Mouse (Mus musculus): ENCODE measurements around the gene Efna3. TPM values are rescaled to one million over a fixed set of nuclear protein-coding genes. Genes with fewer than 3 reads are reported as not detected.

Efna3 gene
- polyA plus RNA-seq, 1 experiment from 2014 or later: 13.2 TPM

DNA sequence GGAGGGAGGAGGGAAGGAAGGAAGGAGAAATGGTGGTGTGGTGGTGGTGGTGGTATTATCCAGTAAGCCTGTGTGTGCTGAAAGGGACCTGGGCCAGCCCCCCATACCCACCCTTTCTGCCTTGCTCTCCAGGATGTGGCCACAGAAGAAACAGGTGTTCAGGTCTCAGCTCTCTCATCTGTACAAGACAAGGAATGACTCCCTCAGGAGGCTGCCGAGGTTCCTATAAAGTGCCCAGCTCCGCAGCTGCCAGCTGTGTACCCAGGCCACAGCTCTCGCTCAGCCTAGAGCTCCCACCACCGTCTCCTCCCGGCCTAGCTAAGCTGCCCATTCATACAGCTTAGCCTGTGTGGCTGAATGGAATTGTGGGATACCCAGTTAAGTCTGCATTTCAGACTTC is 30.5 kb downstream of the Efna3 start:
- 67% methylated on average over 5 of the region's 5 CpGs for WGBS
- Histone ChIP-seq H3K4me1 (replicated peaks; ENCODE audit: control insufficient read depth, insufficient read depth, low read length) (0 out of 2 replicates have a peak, but pooled peaks cover 5% of the 10 kb centered on the region), H3K36me3 (ENCODE audit: control insufficient read depth, insufficient read depth, low read length) (no peaks in the 10 kb centered on the region), H3K27me3 (replicated peaks; ENCODE audit: control insufficient read depth, insufficient read depth, low read length) (no peaks in the 10 kb centered on the region), H3K9me3 (ENCODE audit: control insufficient read depth, low read length) (no peaks in the 10 kb centered on the region), H3K27ac (ENCODE audit: low read depth) (no peak overlapping the region), H3K4me3 (ENCODE audit: low read depth, low read length) (no peak overlapping the region), H3K4me2 (ENCODE audit: low read length) (no peak overlapping the region), H3K9ac (ENCODE audit: low read length) (no peak overlapping the region)
- ATAC-seq (replicated peaks; ENCODE audit: low FRiP score, low TSS enrichment, low read depth): no peak
- no peak for DNase-seq (ENCODE audit: low spot score)

DNA sequence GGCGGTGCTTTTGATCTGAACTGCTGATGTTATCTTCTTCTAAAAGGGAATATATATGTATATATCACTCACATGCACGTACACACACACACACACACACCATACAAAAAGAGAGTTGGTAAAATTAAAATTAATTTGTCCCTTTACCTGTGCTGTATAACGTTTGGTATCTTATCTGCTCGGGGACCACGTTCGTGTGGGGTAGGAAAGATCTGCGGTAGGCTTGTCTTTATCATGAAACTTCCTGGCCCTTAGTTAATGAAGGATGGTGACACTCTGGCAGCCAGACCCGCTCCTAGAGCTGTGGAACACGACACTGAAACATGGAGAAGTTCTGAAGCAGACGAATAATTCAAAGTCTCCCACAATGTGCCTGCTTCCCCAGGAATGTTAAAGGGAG is 30.9 kb downstream of the Efna3 start:
- WGBS: 59% methylated on average over 10 of the region's 10 CpGs
- H3K4me1 ChIP-seq (replicated peaks; ENCODE audit: control insufficient read depth, insufficient read depth, low read length): 0 out of 2 replicates have a peak, but pooled peaks cover 5% of the 10 kb centered on the region
- no peak overlapping the region for H3K4me2 ChIP-seq (ENCODE audit: low read length)
- no peak overlapping the region for H3K4me3 ChIP-seq (ENCODE audit: low read depth, low read length)
- DNase-seq (ENCODE audit: low spot score): no peak
- H3K9me3 ChIP-seq (ENCODE audit: control insufficient read depth, low read length): no peaks in the 10 kb centered on the region
- no peaks in the 10 kb centered on the region for H3K36me3 ChIP-seq (ENCODE audit: control insufficient read depth, insufficient read depth, low read length)
- no peak overlapping the region for H3K9ac ChIP-seq (ENCODE audit: low read length)
- no peak overlapping the region for H3K27ac ChIP-seq (ENCODE audit: low read depth)
- H3K27me3 ChIP-seq (replicated peaks; ENCODE audit: control insufficient read depth, insufficient read depth, low read length): no peaks in the 10 kb centered on the region
- ATAC-seq (replicated peaks; ENCODE audit: low FRiP score, low TSS enrichment, low read depth): no peak

DNA sequence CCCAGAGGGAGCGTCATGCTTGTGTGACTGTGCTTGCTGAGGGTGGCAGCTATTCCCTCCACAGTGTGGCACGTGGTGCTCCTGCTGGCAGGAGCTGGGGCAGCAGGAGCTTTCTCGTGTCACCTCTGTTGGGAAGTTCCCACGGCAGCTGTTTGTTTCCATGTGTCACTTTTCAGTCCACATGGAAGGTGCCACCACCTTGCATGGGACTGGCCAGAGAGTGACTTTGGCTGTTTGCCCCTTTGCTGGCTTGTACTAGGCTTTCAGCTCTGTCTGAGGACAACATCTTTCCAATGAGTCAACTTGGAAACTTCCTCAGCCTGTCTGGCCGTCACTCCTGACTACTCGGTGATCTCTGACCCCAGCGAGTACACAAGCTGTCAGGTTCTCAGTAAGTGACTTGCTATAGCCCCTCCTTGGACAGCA is 34.2 kb downstream of the Efna3 start:
- H3K9ac ChIP-seq (ENCODE audit: low read length): no peak overlapping the region
- H3K4me2 ChIP-seq (ENCODE audit: low read length): no peak overlapping the region
- H3K36me3 ChIP-seq (ENCODE audit: control insufficient read depth, insufficient read depth, low read length): no peaks in the 10 kb centered on the region
- ATAC-seq (replicated peaks; ENCODE audit: low FRiP score, low TSS enrichment, low read depth) (no peak), DNase-seq (ENCODE audit: low spot score) (no peak)
- no peak overlapping the region for H3K4me3 ChIP-seq (ENCODE audit: low read depth, low read length)
- H3K4me1 ChIP-seq (replicated peaks; ENCODE audit: control insufficient read depth, insufficient read depth, low read length): 0 out of 2 replicates have a peak, but pooled peaks cover 5% of the 10 kb centered on the region
- no peak overlapping the region for H3K27ac ChIP-seq (ENCODE audit: low read depth)
- no peaks in the 10 kb centered on the region for H3K9me3 ChIP-seq (ENCODE audit: control insufficient read depth, low read length)
- H3K27me3 ChIP-seq (replicated peaks; ENCODE audit: control insufficient read depth, insufficient read depth, low read length): no peaks in the 10 kb centered on the region
- WGBS: 31% methylated on average over 7 of the region's 7 CpGs

DNA sequence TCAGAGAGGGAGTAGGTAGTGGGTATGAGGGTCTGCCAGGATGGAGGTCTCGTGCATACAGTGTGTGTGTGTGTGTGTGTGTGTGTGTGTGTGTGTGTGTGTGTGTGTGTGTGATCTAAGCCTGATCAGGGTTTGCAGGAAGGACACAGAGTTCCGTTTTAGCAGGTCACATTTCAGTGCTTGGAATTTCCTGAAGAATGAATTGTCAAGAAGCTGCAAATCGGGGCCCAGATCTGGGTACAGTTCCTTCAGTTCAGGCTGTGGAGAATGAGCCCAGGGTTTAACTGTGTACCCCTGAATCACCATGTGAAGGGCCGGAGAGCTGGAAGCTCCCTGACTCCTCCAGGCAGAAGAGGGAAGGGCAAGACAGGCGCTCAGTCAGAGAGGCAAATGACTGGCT is 35.5 kb downstream of the Efna3 start:
- Histone ChIP-seq H3K4me2 (ENCODE audit: low read length) (no peak overlapping the region), H3K4me1 (replicated peaks; ENCODE audit: control insufficient read depth, insufficient read depth, low read length) (0 out of 2 replicates have a peak, but pooled peaks cover 5% of the 10 kb centered on the region), H3K27ac (ENCODE audit: low read depth) (no peak overlapping the region), H3K36me3 (ENCODE audit: control insufficient read depth, insufficient read depth, low read length) (no peaks in the 10 kb centered on the region), H3K4me3 (ENCODE audit: low read depth, low read length) (no peak overlapping the region), H3K9ac (ENCODE audit: low read length) (no peak overlapping the region), H3K27me3 (replicated peaks; ENCODE audit: control insufficient read depth, insufficient read depth, low read length) (no peaks in the 10 kb centered on the region), H3K9me3 (ENCODE audit: control insufficient read depth, low read length) (no peaks in the 10 kb centered on the region)
- DNase-seq (ENCODE audit: low spot score) (no peak), ATAC-seq (replicated peaks; ENCODE audit: low FRiP score, low TSS enrichment, low read depth) (no peak)
- whole genome bisulfite sequencing: 51% methylated on average over 5 of the region's 5 CpGs

DNA sequence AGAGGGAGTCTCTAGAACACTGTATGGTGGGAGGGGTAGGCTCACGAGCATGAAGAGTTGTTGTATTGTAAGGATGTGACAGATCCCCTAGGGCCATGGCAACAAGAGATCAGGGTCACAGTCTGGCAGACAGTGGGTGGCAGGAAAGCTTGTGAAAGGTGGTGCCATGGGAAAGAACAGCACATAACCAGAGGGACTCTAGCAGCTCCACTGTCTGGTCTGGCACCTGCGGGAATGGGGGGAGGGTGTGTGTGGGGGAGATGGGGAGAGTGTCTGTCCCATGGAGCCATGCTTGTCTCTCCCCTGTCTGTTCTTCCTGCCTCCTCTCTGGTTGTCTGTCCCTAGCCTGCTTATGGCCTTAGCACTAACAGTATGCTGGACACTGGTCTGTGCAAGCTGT is 37.2 kb downstream of the Efna3 start:
- Histone ChIP-seq H3K9ac (ENCODE audit: low read length) (no peak overlapping the region), H3K4me3 (ENCODE audit: low read depth, low read length) (no peak overlapping the region), H3K4me1 (replicated peaks; ENCODE audit: control insufficient read depth, insufficient read depth, low read length) (peaks cover 12% of the 10 kb centered on the region), H3K36me3 (ENCODE audit: control insufficient read depth, insufficient read depth, low read length) (no peaks in the 10 kb centered on the region), H3K27ac (ENCODE audit: low read depth) (no peak overlapping the region), H3K4me2 (ENCODE audit: low read length) (no peak overlapping the region), H3K27me3 (replicated peaks; ENCODE audit: control insufficient read depth, insufficient read depth, low read length) (0 out of 2 replicates have a peak, but pooled peaks cover 4% of the 10 kb centered on the region), H3K9me3 (ENCODE audit: control insufficient read depth, low read length) (no peaks in the 10 kb centered on the region)
- no peak for DNase-seq (ENCODE audit: low spot score)
- 56% methylated on average over 2 of the region's 2 CpGs for WGBS
- ATAC-seq (replicated peaks; ENCODE audit: low FRiP score, low TSS enrichment, low read depth): no peak

DNA sequence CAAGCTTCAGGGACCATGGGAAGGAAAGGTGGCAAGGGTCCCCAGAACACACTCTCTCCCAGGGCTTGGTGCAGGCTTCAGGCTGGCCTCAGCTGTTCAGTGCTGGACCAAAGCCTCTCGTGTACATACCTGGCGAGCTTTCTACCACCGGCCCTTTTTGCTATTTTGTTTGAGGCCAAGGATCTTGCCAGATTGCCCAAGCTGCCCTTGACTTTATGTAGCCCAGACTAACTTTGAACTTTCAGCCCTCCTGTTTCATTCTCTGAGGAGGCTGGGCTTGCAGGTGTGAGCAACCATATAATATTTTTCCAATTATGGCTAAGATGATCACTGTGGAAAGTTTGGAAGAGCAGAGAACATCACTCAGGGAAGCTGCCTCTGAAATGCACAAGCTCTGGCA is 38.5 kb downstream of the Efna3 start:
- DNase-seq (ENCODE audit: low spot score) (no peak), ATAC-seq (replicated peaks; ENCODE audit: low FRiP score, low TSS enrichment, low read depth) (no peak)
- Histone ChIP-seq H3K27me3 (replicated peaks; ENCODE audit: control insufficient read depth, insufficient read depth, low read length) (0 out of 2 replicates have a peak, but pooled peaks cover 4% of the 10 kb centered on the region), H3K36me3 (ENCODE audit: control insufficient read depth, insufficient read depth, low read length) (no peaks in the 10 kb centered on the region), H3K9ac (ENCODE audit: low read length) (no peak overlapping the region), H3K4me2 (ENCODE audit: low read length) (no peak overlapping the region), H3K4me3 (ENCODE audit: low read depth, low read length) (no peak overlapping the region), H3K27ac (ENCODE audit: low read depth) (no peak overlapping the region), H3K9me3 (ENCODE audit: control insufficient read depth, low read length) (no peaks in the 10 kb centered on the region), H3K4me1 (replicated peaks; ENCODE audit: control insufficient read depth, insufficient read depth, low read length) (peaks cover 18% of the 10 kb centered on the region)
- WGBS: 78% methylated on average over 3 of the region's 3 CpGs

DNA sequence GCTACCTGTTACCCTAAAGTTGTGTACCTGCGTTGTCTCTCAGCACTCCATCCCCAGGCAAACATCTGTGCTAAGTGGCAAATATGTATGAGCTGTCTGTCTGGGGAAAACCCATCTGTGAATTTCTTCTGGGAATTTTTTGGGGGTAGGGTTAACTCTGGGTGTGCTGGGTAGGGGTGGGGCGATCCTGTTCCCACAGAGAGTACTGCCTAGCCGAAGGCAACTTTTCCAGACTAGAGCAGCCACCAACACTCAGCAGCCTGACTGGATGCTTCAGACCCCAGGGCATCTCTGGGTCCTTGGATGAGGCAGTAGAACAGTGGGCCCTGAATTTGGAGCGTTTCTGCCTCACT is 40.5 kb downstream of the Efna3 start:
- H3K36me3 ChIP-seq (ENCODE audit: control insufficient read depth, insufficient read depth, low read length): no peaks in the 10 kb centered on the region
- H3K27ac ChIP-seq (ENCODE audit: low read depth): no peak overlapping the region
- H3K27me3 ChIP-seq (replicated peaks; ENCODE audit: control insufficient read depth, insufficient read depth, low read length): 0 out of 2 replicates have a peak, but pooled peaks cover 4% of the 10 kb centered on the region
- no peak for ATAC-seq (replicated peaks; ENCODE audit: low FRiP score, low TSS enrichment, low read depth)
- DNase-seq (ENCODE audit: low spot score): no peak
- H3K4me3 ChIP-seq (ENCODE audit: low read depth, low read length): no peak overlapping the region
- H3K4me2 ChIP-seq (ENCODE audit: low read length): no peak overlapping the region
- H3K4me1 ChIP-seq (replicated peaks; ENCODE audit: control insufficient read depth, insufficient read depth, low read length): peaks cover 37% of the 10 kb centered on the region
- H3K9me3 ChIP-seq (ENCODE audit: control insufficient read depth, low read length): no peaks in the 10 kb centered on the region
- 28% methylated on average over 4 of the region's 4 CpGs for WGBS
- no peak overlapping the region for H3K9ac ChIP-seq (ENCODE audit: low read length)

DNA sequence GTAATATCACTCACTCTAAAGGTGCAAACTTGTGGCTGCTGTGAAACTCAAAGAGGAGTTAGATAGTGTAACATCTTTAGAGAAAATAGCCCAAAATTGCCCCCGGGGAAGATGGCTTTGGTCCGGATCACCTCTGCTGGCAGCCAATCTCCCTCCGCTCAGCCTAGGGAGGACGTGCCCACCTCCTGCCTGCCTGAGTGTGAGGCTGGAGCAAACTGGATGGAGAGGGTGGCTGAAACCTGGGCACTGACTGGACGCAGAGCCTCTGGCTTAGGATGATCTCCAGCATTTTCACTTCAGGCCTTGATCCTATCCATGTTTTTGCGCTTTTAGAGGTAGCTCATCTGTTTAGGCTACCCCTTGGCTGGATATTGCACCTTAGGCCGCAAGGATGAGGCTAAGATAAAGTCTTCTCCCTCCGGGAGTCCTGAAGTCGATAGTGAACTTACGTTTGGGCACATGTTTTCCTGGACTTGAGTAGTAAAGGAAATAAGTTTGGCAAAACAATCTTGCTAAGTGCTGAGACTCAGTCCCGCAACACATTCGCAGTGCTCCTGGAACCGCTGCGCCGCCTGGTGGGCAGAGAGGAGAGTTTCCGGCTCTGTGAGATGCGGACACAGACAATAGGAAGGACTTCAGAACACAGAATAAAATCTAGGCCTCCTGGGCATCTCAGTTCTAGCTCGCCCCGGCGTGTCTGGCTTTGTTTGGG is 41.0 kb downstream of the Efna3 start:
- peak overlapping the region; percentile 85 for H3K27ac ChIP-seq (ENCODE audit: low read depth)
- H3K9ac ChIP-seq (ENCODE audit: low read length): peak overlapping the region; percentile 43; the same call in 1 of the 2 replicates
- DNase-seq (ENCODE audit: low spot score) (peak; percentile 90), ATAC-seq (replicated peaks; ENCODE audit: low FRiP score, low TSS enrichment, low read depth) (no peak)
- peaks cover 43% of the 10 kb centered on the region for H3K4me1 ChIP-seq (replicated peaks; ENCODE audit: control insufficient read depth, insufficient read depth, low read length)
- H3K9me3 ChIP-seq (ENCODE audit: control insufficient read depth, low read length): no peaks in the 10 kb centered on the region
- H3K4me2 ChIP-seq (ENCODE audit: low read length): peak overlapping the region; percentile 71
- peak overlapping the region; percentile 61 for H3K4me3 ChIP-seq (ENCODE audit: low read depth, low read length)
- 0 out of 2 replicates have a peak, but pooled peaks cover 4% of the 10 kb centered on the region for H3K27me3 ChIP-seq (replicated peaks; ENCODE audit: control insufficient read depth, insufficient read depth, low read length)
- 13% methylated on average over 20 of the region's 20 CpGs for WGBS
- H3K36me3 ChIP-seq (ENCODE audit: control insufficient read depth, insufficient read depth, low read length): no peaks in the 10 kb centered on the region
